Mouse (Mus musculus) neural tube, embryonic 14.5 days (tissue): ENCODE measurements around the gene Gm48551. TPM values are rescaled to one million over a fixed set of nuclear protein-coding genes. Genes with fewer than 3 reads are reported as not detected.
A peak's percentile ranks its signal among the peaks of the same experiment; 100 is the strongest.

ENCODE experiments used
- ATAC-seq: fragments of 200-750 bp; cut with Nextera tagmentation; 2 replicates; pipeline ENCODE4 v1.8.0; 2017; ENCODE audit warnings: low read depth, mild to moderate bottlenecking, moderate TSS enrichment, moderate library complexity
- H3K27ac ChIP-seq: fragments of 300-500 bp; sonication (generic); 2 replicates; pipeline ENCODE4 v1.5.1; 2014; ENCODE audit warnings: low read depth, mild to moderate bottlenecking, control low read depth, low read length, moderate library complexity, mixed read lengths
- H3K27me3 ChIP-seq: fragments of 300-500 bp; sonication (generic); 2 replicates; pipeline ENCODE4 v1.6.1; 2014; ENCODE audit warnings: low read length; ENCODE audit not compliant: control insufficient read depth, insufficient read depth
- H3K36me3 ChIP-seq: fragments of 300-500 bp; sonication (generic); 2 replicates; pipeline ENCODE4 v1.6.1; 2014; ENCODE audit warnings: low read length, mixed read lengths; ENCODE audit not compliant: control insufficient read depth, insufficient read depth
- H3K4me1 ChIP-seq: fragments of 300-500 bp; sonication (generic); 2 replicates; pipeline ENCODE4 v1.6.1; 2014; ENCODE audit warnings: low read length; ENCODE audit not compliant: control insufficient read depth, insufficient read depth
- H3K4me2 ChIP-seq: fragments of 300-500 bp; sonication (generic); 2 replicates; pipeline ENCODE4 v1.6.1; 2014; ENCODE audit warnings: mild to moderate bottlenecking, low read depth, low read length, control low read depth
- H3K4me3 ChIP-seq: fragments of 300-500 bp; sonication (generic); 2 replicates; pipeline ENCODE4 v1.5.1; 2014; ENCODE audit warnings: low read depth, low read length, control low read depth, mixed read lengths
- H3K9ac ChIP-seq: fragments of 300-500 bp; sonication (generic); replicated peaks from 2 replicates; pipeline ENCODE4 v1.6.1; 2014; ENCODE audit warnings: low read depth, mild to moderate bottlenecking, control low read depth, low read length, mixed read lengths
- H3K9me3 ChIP-seq: fragments of 300-500 bp; sonication (generic); 2 replicates; pipeline ENCODE4 v1.6.1; 2016; ENCODE audit warnings: low read length; ENCODE audit not compliant: control insufficient read depth
- WGBS: fragments of 180-500 bp; shearing (Covaris S2); extraction: QIAGEN DNeasy Blood & Tissue Kit; methylation state at CpG from one replicate; pipeline ENCODE4 v1.1.7; 2014; 5-methylcytosine and 5-hydroxymethylcytosine counted together
- polyA plus RNA-seq: library from polyadenylated mRNA; unstranded; fragments of >200 nt; fragmentation: Nextera tagmentation; extraction: Ambion mirVana; gene quantifications from 2 replicates; pipeline ENCODE4 v1.2.1, GENCODE M21; 2014

Gene Gm48551
- polyA plus RNA-seq, 1 experiment from 2014 or later = 6.3 TPM

GRCm38 (mm10) chr10:81422661-81423217, 38.5 kb downstream of the Gm48551 start:
- Histone ChIP-seq H3K27me3 (peaks cover 3% of the 10 kb centered on the region; the same call in 1 of the 2 replicates), H3K4me3 (no peak overlapping the region), H3K4me2 (no peak overlapping the region), H3K27ac (no peak overlapping the region), H3K36me3 (peaks cover 4% of the 10 kb centered on the region; the same call in 1 of the 2 replicates), H3K4me1 (peaks cover 30% of the 10 kb centered on the region), H3K9ac (no peak overlapping the region), H3K9me3 (no peaks in the 10 kb centered on the region)
- 83% methylated on average over 3 of the region's 3 CpGs for WGBS
- no peak for ATAC-seq

GRCm38 (mm10) chr10:81423476-81424245, 39.4 kb downstream of the Gm48551 start:
- Histone ChIP-seq H3K4me2 (0 out of 2 replicates have a peak overlapping the region, but pooled peaks have one; percentile 20), H3K27ac (no peak overlapping the region), H3K9ac (no peak overlapping the region), H3K4me3 (no peak overlapping the region), H3K27me3 (peaks cover 3% of the 10 kb centered on the region; the same call in 1 of the 2 replicates), H3K4me1 (peaks cover 26% of the 10 kb centered on the region), H3K36me3 (peaks cover 4% of the 10 kb centered on the region; the same call in 1 of the 2 replicates), H3K9me3 (no peaks in the 10 kb centered on the region)
- no peak for ATAC-seq
- 67% methylated on average over 4 of the region's 4 CpGs for whole genome bisulfite sequencing

- Histone ChIP-seq H3K27me3 (peaks cover 3% of the 10 kb centered on the region; the same call in 1 of the 2 replicates), H3K4me2 (0 out of 2 replicates have a peak overlapping the region, but pooled peaks have one; percentile 20), H3K4me1 (peaks cover 26% of the 10 kb centered on the region), H3K9ac (no peak overlapping the region), H3K27ac (0 out of 2 replicates have a peak overlapping the region, but pooled peaks have one; percentile 22), H3K4me3 (no peak overlapping the region), H3K36me3 (peaks cover 4% of the 10 kb centered on the region; the same call in 1 of the 2 replicates), H3K9me3 (no peaks in the 10 kb centered on the region)
- WGBS = 3% methylated on average over 23 of the region's 25 CpGs
- peak; percentile 12; the same call in 1 of the 2 replicates for ATAC-seq
Observed at GRCm38 (mm10) chr10:81424246-81425051, 40.2 kb downstream of the Gm48551 start.

- H3K4me3 ChIP-seq = no peak overlapping the region
- no peak overlapping the region for H3K27ac ChIP-seq
- ATAC-seq = no peak
- peak overlapping the region; percentile 63; the same call in 1 of the 2 replicates for H3K4me2 ChIP-seq
- no peak overlapping the region for H3K9ac ChIP-seq
- H3K9me3 ChIP-seq = no peaks in the 10 kb centered on the region
- H3K4me1 ChIP-seq = peaks cover 26% of the 10 kb centered on the region
- H3K36me3 ChIP-seq = no peaks in the 10 kb centered on the region
- WGBS = 32% methylated on average over 10 of the region's 10 CpGs
- peaks cover 3% of the 10 kb centered on the region; the same call in 1 of the 2 replicates for H3K27me3 ChIP-seq
Observed at GRCm38 (mm10) chr10:81425236-81425850, 41.1 kb downstream of the Gm48551 start.

GRCm38 (mm10) chr10:81426081-81426671, 41.9 kb downstream of the Gm48551 start:
- under 1% methylated on average over 22 of the region's 33 CpGs for WGBS
- H3K4me2 ChIP-seq = peak overlapping the region; percentile 63
- no peaks in the 10 kb centered on the region for H3K9me3 ChIP-seq
- H3K4me1 ChIP-seq = peaks cover 28% of the 10 kb centered on the region
- no peaks in the 10 kb centered on the region for H3K36me3 ChIP-seq
- peak overlapping the region; percentile 50 for H3K9ac ChIP-seq
- peaks cover 3% of the 10 kb centered on the region; the same call in 1 of the 2 replicates for H3K27me3 ChIP-seq
- H3K27ac ChIP-seq = no peak overlapping the region
- ATAC-seq = no peak
- H3K4me3 ChIP-seq = peak overlapping the region; percentile 31

GRCm38 (mm10) chr10:81426897-81427296, 42.6 kb downstream of the Gm48551 start:
- H3K27ac ChIP-seq = no peak overlapping the region
- peaks cover 30% of the 10 kb centered on the region for H3K4me1 ChIP-seq
- peak overlapping the region; percentile 63 for H3K4me2 ChIP-seq
- no peak for ATAC-seq
- H3K36me3 ChIP-seq = no peaks in the 10 kb centered on the region
- peak overlapping the region; percentile 31 for H3K4me3 ChIP-seq
- H3K27me3 ChIP-seq = peaks cover 3% of the 10 kb centered on the region; the same call in 1 of the 2 replicates
- no peaks in the 10 kb centered on the region for H3K9me3 ChIP-seq
- H3K9ac ChIP-seq = peak overlapping the region; percentile 50
- WGBS = 1% methylated on average over 29 of the region's 38 CpGs

- no peaks in the 10 kb centered on the region for H3K36me3 ChIP-seq
- peak overlapping the region; percentile 31; the same call in 1 of the 2 replicates for H3K4me3 ChIP-seq
- peak overlapping the region; percentile 63 for H3K4me2 ChIP-seq
- 25% methylated on average over 3 of the region's 3 CpGs for whole genome bisulfite sequencing
- no peak overlapping the region for H3K27ac ChIP-seq
- H3K9me3 ChIP-seq = no peaks in the 10 kb centered on the region
- ATAC-seq = no peak
- peak overlapping the region; percentile 50; the same call in 1 of the 2 replicates for H3K9ac ChIP-seq
- peaks cover 30% of the 10 kb centered on the region for H3K4me1 ChIP-seq
- H3K27me3 ChIP-seq = peaks cover 3% of the 10 kb centered on the region; the same call in 1 of the 2 replicates
Observed at GRCm38 (mm10) chr10:81427327-81427726, 43.1 kb downstream of the Gm48551 start.
